Mouse (Mus musculus) MEL (cell line): ENCODE measurements around the gene Hs3st4. TPM values are rescaled to one million over a fixed set of nuclear protein-coding genes. Genes with fewer than 3 reads are reported as not detected.

Source experiments
- DNase-seq: peaks from one replicate; pipeline ENCODE4 v3.0.0; 2011; ENCODE audit warnings: low read depth, low spot score
- H3K27ac ChIP-seq: 2 replicates; pipeline ENCODE4 v1.5.1; 2012; ENCODE audit warnings: low read depth, mild to moderate bottlenecking, control low read depth, low read length, moderate library complexity; ENCODE audit not compliant: control insufficient read depth
- H3K27me3 ChIP-seq, 2 experiments: fragments of 150-350 bp in 1 of 2; sonication (generic) in 1 of 2; 2 replicates each; pipeline ENCODE4 v1.6.1; 2012; ENCODE audit warnings: low read length in 2 of 2, mild to moderate bottlenecking in 2 of 2, improper control_type of control experiment in 1 of 2, moderate library complexity in 1 of 2; ENCODE audit not compliant: insufficient read depth in 2 of 2, control insufficient read depth in 1 of 2
- H3K36me3 ChIP-seq, 2 experiments: 2 replicates each; pipeline ENCODE4 v1.6.1; 2012 to 2014; ENCODE audit warnings: low read length in 2 of 2, improper control_type of control experiment in 1 of 2, inconsistent platforms in 1 of 2, mild to moderate bottlenecking in 1 of 2; ENCODE audit not compliant: insufficient read depth in 2 of 2, control insufficient read depth in 1 of 2
- H3K4me1 ChIP-seq, 2 experiments: fragments of 150-350 bp in 1 of 2; sonication (generic) in 1 of 2; 2 replicates each; pipeline ENCODE4 v1.6.1; 2012; ENCODE audit warnings: low read length in 2 of 2, improper control_type of control experiment in 1 of 2, mild to moderate bottlenecking in 1 of 2; ENCODE audit not compliant: insufficient read depth in 2 of 2, control insufficient read depth in 1 of 2
- H3K4me3 ChIP-seq, 2 experiments: fragments of 150-350 bp in 1 of 2; sonication (generic) in 1 of 2; 2 replicates each; pipeline ENCODE4 v1.5.1; 2012; ENCODE audit warnings: low read depth in 2 of 2, low read length in 2 of 2, mild to moderate bottlenecking in 2 of 2, moderate library complexity in 2 of 2, control low read depth in 1 of 2, improper control_type of control experiment in 1 of 2; ENCODE audit not compliant: control insufficient read depth in 1 of 2, insufficient read depth in 1 of 2
- H3K79me2 ChIP-seq: 2 replicates; pipeline ENCODE4 v1.6.1; 2012; ENCODE audit warnings: mild to moderate bottlenecking, low read length, moderate library complexity; ENCODE audit not compliant: control insufficient read depth, poor library complexity, insufficient read depth
- H3K9ac ChIP-seq: 2 replicates; pipeline ENCODE4 v1.6.1; 2012; ENCODE audit warnings: low read depth, mild to moderate bottlenecking, control low read depth, low read length, moderate library complexity; ENCODE audit not compliant: control insufficient read depth, poor library complexity, severe bottlenecking
- H3K9me3 ChIP-seq: fragments of 150-350 bp; sonication (generic); replicated peaks from 2 replicates; pipeline ENCODE4 v1.6.1; 2012; ENCODE audit warnings: mild to moderate bottlenecking, low read length, improper control_type of control experiment, moderate library complexity; ENCODE audit not compliant: insufficient read depth
- CHD2 ChIP-seq: IDR thresholded peaks from 2 replicates; pipeline ENCODE4 v1.6.1; 2011; ENCODE audit warnings: low read length, improper control_type of control experiment
- CTCF ChIP-seq, 3 experiments: IDR thresholded peaks in 2 of 3; conservative IDR thresholded peaks in 1 of 3; 2 replicates each; pipeline ENCODE4 v1.5.1; 2011 to 2012; ENCODE audit warnings: low read length in 3 of 3, low read depth in 2 of 3, mild to moderate bottlenecking in 2 of 3, improper control_type of control experiment in 1 of 3, inconsistent platforms in 1 of 3, mixed read lengths in 1 of 3, moderate library complexity in 1 of 3; ENCODE audit not compliant: control insufficient read depth in 1 of 3, insufficient read depth in 1 of 3, poor library complexity in 1 of 3, severe bottlenecking in 1 of 3
- E2F4 ChIP-seq: IDR thresholded peaks from 2 replicates; pipeline ENCODE4 v1.6.1; 2011; ENCODE audit warnings: low read depth, low read length, improper control_type of control experiment, borderline replicate concordance
- ELF1 ChIP-seq: IDR thresholded peaks from 2 replicates; pipeline ENCODE4 v1.6.1; 2014; ENCODE audit warnings: low read depth, mild to moderate bottlenecking, inconsistent platforms, low read length, improper control_type of control experiment, moderate library complexity
- ETS1 ChIP-seq: IDR thresholded peaks from 2 replicates; pipeline ENCODE4 v1.6.1; 2012; ENCODE audit warnings: low read depth, mild to moderate bottlenecking, inconsistent platforms, low read length, improper control_type of control experiment, moderate library complexity
- MAX ChIP-seq: IDR thresholded peaks from 2 replicates; pipeline ENCODE4 v1.6.1; 2011; ENCODE audit warnings: low read length, improper control_type of control experiment
- MYB ChIP-seq: IDR thresholded peaks from 2 replicates; pipeline ENCODE4 v1.6.1; 2011; ENCODE audit warnings: mild to moderate bottlenecking, low read depth, low read length, improper control_type of control experiment
- NRF1 ChIP-seq: IDR thresholded peaks from 2 replicates; pipeline ENCODE4 v1.6.1; 2014; ENCODE audit warnings: low read depth, mild to moderate bottlenecking, inconsistent platforms, low read length, improper control_type of control experiment, moderate library complexity; ENCODE audit not compliant: poor library complexity, insufficient read depth, severe bottlenecking
- POLR2A ChIP-seq, 2 experiments: IDR thresholded peaks; 2 replicates each; pipeline ENCODE4 v1.6.1; 2011 to 2012; ENCODE audit warnings: low read length in 2 of 2, mild to moderate bottlenecking in 2 of 2, control low read depth in 1 of 2, improper control_type of control experiment in 1 of 2, low read depth in 1 of 2, moderate library complexity in 1 of 2; ENCODE audit not compliant: control insufficient read depth in 1 of 2, insufficient read depth in 1 of 2, poor library complexity in 1 of 2
- POLR2AphosphoS5 ChIP-seq: IDR thresholded peaks from 2 replicates; pipeline ENCODE4 v1.6.1; 2012; ENCODE audit warnings: low read depth, borderline replicate concordance, mild to moderate bottlenecking, inconsistent platforms, low read length, moderate library complexity, mixed read lengths
- RAD21 ChIP-seq: IDR thresholded peaks from 2 replicates; pipeline ENCODE4 v1.6.1; 2011; ENCODE audit warnings: mild to moderate bottlenecking, low read depth, low read length, improper control_type of control experiment
- SIN3A ChIP-seq: IDR thresholded peaks from 2 replicates; pipeline ENCODE4 v1.6.1; 2012; ENCODE audit warnings: low read length, improper control_type of control experiment, inconsistent platforms
- SMC3 ChIP-seq: IDR thresholded peaks from 2 replicates; pipeline ENCODE4 v1.6.1; 2011; ENCODE audit warnings: low read depth, low read length, improper control_type of control experiment
- TCF12 ChIP-seq: IDR thresholded peaks from 2 replicates; pipeline ENCODE4 v1.6.1; 2014; ENCODE audit warnings: low read depth, mild to moderate bottlenecking, inconsistent platforms, low read length, improper control_type of control experiment, moderate library complexity
- USF1 ChIP-seq: IDR thresholded peaks from 2 replicates; pipeline ENCODE4 v1.6.1; 2014; ENCODE audit warnings: low read depth, mild to moderate bottlenecking, inconsistent platforms, low read length, improper control_type of control experiment, moderate library complexity
- USF2 ChIP-seq, 2 experiments: IDR thresholded peaks; 2 replicates each; pipeline ENCODE4 v1.6.1; 2011 to 2012; ENCODE audit warnings: improper control_type of control experiment in 2 of 2, low read length in 2 of 2, borderline replicate concordance in 1 of 2, inconsistent platforms in 1 of 2, low read depth in 1 of 2, mild to moderate bottlenecking in 1 of 2; ENCODE audit not compliant: insufficient read depth in 1 of 2
- ZKSCAN1 ChIP-seq: IDR thresholded peaks from 2 replicates; pipeline ENCODE4 v1.6.1; 2012; ENCODE audit warnings: low read depth, mild to moderate bottlenecking, inconsistent platforms, low read length, improper control_type of control experiment, moderate library complexity
- polyA plus RNA-seq, 2 experiments: library from polyadenylated mRNA; stranded (reverse) in 1 of 2; unstranded in 1 of 2; fragments of >175 nt in 1 of 2; fragments of >200 nt in 1 of 2; gene quantifications; 2 replicates each; pipeline versions ENCODE4 v1.2.1 to v1.2.4; 2012; ENCODE audit warnings: low replicate concordance in 2 of 2, low read depth in 1 of 2; ENCODE audit not compliant: insufficient read length in 2 of 2, insufficient read depth in 1 of 2, missing spikeins in 1 of 2
- total RNA-seq: library from RNA; depleted of rRNA; stranded (reverse); fragments of 300-350 nt; gene quantifications from 2 replicates; pipeline ENCODE4 v1.2.3, GENCODE M21; 2012

Gene Hs3st4
- total and polyA plus RNA-seq, 3 experiments, result not detected

DNA sequence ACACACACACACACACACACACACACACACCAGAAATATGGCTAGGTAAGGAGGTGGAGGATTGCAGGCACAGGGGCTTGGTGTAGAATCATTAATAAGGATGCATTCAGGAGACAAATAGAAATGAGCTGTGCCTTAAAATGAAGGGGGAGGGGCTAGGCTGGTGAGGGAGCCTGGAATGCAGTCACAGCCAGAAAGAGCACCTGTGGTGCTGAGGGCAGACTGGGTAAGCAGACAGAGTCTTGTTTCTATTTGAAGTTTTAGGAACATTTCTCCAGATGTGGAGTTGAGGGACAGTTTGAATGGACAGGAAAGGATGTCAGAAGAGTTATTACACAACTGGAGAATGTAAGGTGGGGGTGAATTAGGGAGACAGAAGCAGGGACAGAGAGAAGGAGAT, 64.7 kb downstream of the Hs3st4 start:
- no peak for DNase-seq

DNA sequence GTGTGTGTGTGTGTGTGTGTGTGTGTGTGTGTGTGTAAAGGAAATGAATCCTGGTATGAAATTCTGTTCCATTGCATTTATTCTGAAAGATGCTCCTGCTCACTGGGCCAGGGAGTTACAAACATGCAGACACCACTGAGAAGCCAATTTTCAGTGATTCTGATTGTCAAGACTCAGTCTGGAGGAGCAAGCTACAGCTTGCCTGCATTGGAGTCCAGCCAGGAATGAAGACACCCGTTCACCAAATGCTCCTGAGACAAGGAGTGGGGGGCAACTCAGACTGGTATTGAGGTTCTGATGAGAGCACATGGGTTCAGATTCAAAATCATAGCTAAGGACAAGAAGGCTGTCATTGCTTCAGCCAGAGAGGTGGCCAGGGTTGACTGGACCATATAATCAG, 66.3 kb downstream of the Hs3st4 start:
- Histone ChIP-seq H3K27ac (no peak overlapping the region), H3K9ac (no peak overlapping the region), H3K27me3 (no peaks in the 10 kb centered on the region), H3K79me2 (no peaks in the 10 kb centered on the region), H3K4me3 (no peak overlapping the region), H3K4me1 (no peaks in the 10 kb centered on the region), H3K36me3 (no peaks in the 10 kb centered on the region), H3K9me3 (no peaks in the 10 kb centered on the region)
- no peak for DNase-seq
- TF ChIP-seq POLR2A (IDR thresholded peaks at IDR 0.05; ENCODE audit: control insufficient read depth in 1 of 2, insufficient read depth in 1 of 2, low read depth in 1 of 2, low read length in 2 of 2, poor library complexity in 1 of 2), result no peak
- no peak for TF ChIP-seq ETS1
- no peak for TF ChIP-seq USF1
- no peak for TF ChIP-seq CHD2
- no peak for TF ChIP-seq SMC3
- no peak for TF ChIP-seq MAX
- TF ChIP-seq NRF1, result no peak
- TF ChIP-seq MYB, result no peak
- TF ChIP-seq CTCF (IDR thresholded peaks at IDR 0.05 in 2 of 3, conservative IDR thresholded peaks at IDR 0.05 in 1 of 3; ENCODE audit: control insufficient read depth in 1 of 3, insufficient read depth in 1 of 3, low read depth in 2 of 3, low read length in 3 of 3, poor library complexity in 1 of 3, severe bottlenecking in 1 of 3), result no peak
- no peak for TF ChIP-seq E2F4
- no peak for TF ChIP-seq TCF12
- TF ChIP-seq USF2 (IDR thresholded peaks at IDR 0.05; ENCODE audit: borderline replicate concordance in 1 of 2, insufficient read depth in 1 of 2, low read depth in 1 of 2, low read length in 2 of 2), result no peak
- TF ChIP-seq RAD21, result no peak
- no peak for TF ChIP-seq ELF1
- TF ChIP-seq SIN3A, result no peak
- no peak for TF ChIP-seq POLR2AphosphoS5
- TF ChIP-seq ZKSCAN1, result no peak

More for the DNA sequence above, 64.7 kb downstream of the Hs3st4 start:
- TF ChIP-seq MAX, result no peak
- H3K9me3 ChIP-seq, result no peaks in the 10 kb centered on the region
- no peaks in the 10 kb centered on the region for H3K36me3 ChIP-seq
- H3K27ac ChIP-seq, result no peak overlapping the region
- no peaks in the 10 kb centered on the region for H3K27me3 ChIP-seq
- no peaks in the 10 kb centered on the region for H3K4me1 ChIP-seq
- no peak overlapping the region for H3K4me3 ChIP-seq
- H3K79me2 ChIP-seq, result no peaks in the 10 kb centered on the region
- no peak overlapping the region for H3K9ac ChIP-seq
